Mouse (Mus musculus) heart, adult 2 months (tissue): ENCODE results near the gene Sec62.

Source experiments
- CTCF ChIP-seq: fragments of 200-600 bp; IDR thresholded peaks from 2 replicates; pipeline ENCODE4 v1.8.1; 2022; ENCODE audit warnings: antibody characterized with exemption, mild to moderate bottlenecking, moderate library complexity
- POLR2A ChIP-seq: fragments of 200-500 bp; IDR thresholded peaks from 2 replicates; pipeline ENCODE4 v1.6.1; 2011; ENCODE audit warnings: mild to moderate bottlenecking, low read depth, low read length, control low read depth; ENCODE audit not compliant: insufficient read depth

- TF ChIP-seq POLR2A = 0 out of 2 replicates have a peak, but pooled peaks have one; percentile 26
- peak; percentile 69 for TF ChIP-seq CTCF
These were observed 63.2 kb downstream of the Sec62 start, which contains the start of gene Gpr160 for GRCm38 (mm10) chr3:30855604-30856458.
